Mouse (Mus musculus): Measurements from ENCODE around the gene Hras.

GRCm38 (mm10) chr7:141191036-141191435 lies 2.8 kb downstream of the Hras start:
- TF ChIP-seq CTCF (IDR thresholded peaks at IDR 0.05; ENCODE audit: borderline replicate concordance, insufficient read depth, low read length) (no peak), POLR2A (IDR thresholded peaks at IDR 0.05; ENCODE audit: low read depth, low read length) (no peak)
